Comparison of ENCODE assay signal across 8 mouse cellular contexts in genomic region chr7:28726600-28726999, GRCm38 (mm10). TPM values are rescaled to one million over a fixed set of nuclear protein-coding genes. Genes with fewer than 3 reads are reported as not detected.
A peak's percentile ranks its signal among the peaks of the same experiment; 100 is the strongest.
DNase-seq lines count a peak whose midpoint lies in the region; ATAC-seq and TF ChIP-seq lines count a peak whose summit lies in the region.

No protein-coding gene starts in this region.

- peak; percentile 71; the same call in 1 of the 2 replicates for ATAC-seq in intestine, embryonic 15.5 days
- peak; percentile 81 for ATAC-seq in midbrain, embryonic 13.5 days
- no peak for ATAC-seq in erythroid progenitor cell, adult 5-6 weeks (replicated peaks; ENCODE audit: low FRiP score, poor library complexity, severe bottlenecking)

- no peak overlapping the region for H3K9ac ChIP-seq in intestine, embryonic 15.5 days
- H3K9ac ChIP-seq in midbrain, embryonic 13.5 days (replicated peaks), result no peak overlapping the region

- no peak for TF ChIP-seq POLR2A in small intestine, adult 2 months (IDR thresholded peaks at IDR 0.05; ENCODE audit: low read depth, low read length)

- no peaks in the 10 kb centered on the region; the same call in 1 of the 2 replicates for H3K9me3 ChIP-seq in intestine, embryonic 15.5 days
- no peaks in the 10 kb centered on the region for H3K9me3 ChIP-seq in midbrain, embryonic 13.5 days

- H3K4me1 ChIP-seq in intestine, embryonic 15.5 days (replicated peaks), result no peaks in the 10 kb centered on the region
- H3K4me1 ChIP-seq in midbrain, embryonic 13.5 days (replicated peaks), result 0 out of 2 replicates have a peak, but pooled peaks cover 4% of the 10 kb centered on the region
- no peaks in the 10 kb centered on the region for H3K4me1 ChIP-seq in small intestine, adult 2 months (ENCODE audit: control insufficient read depth, insufficient read depth, insufficient read length, low read length)

- peak; percentile 72 for TF ChIP-seq CTCF in small intestine, adult 2 months (IDR thresholded peaks at IDR 0.05; ENCODE audit: extremely low read depth, insufficient read length, insufficient replicate concordance, low read depth, low read length)

- H3K36me3 ChIP-seq in intestine, embryonic 15.5 days, result no peaks in the 10 kb centered on the region
- no peaks in the 10 kb centered on the region for H3K36me3 ChIP-seq in midbrain, embryonic 13.5 days
- H3K36me3 ChIP-seq in small intestine, adult 2 months (ENCODE audit: control insufficient read depth, insufficient read depth, low read length), result no peaks in the 10 kb centered on the region

- H3K27me3 ChIP-seq in intestine, embryonic 15.5 days (replicated peaks), result no peaks in the 10 kb centered on the region
- H3K27me3 ChIP-seq in midbrain, embryonic 13.5 days, result peaks cover under 1% of the 10 kb centered on the region
- no peaks in the 10 kb centered on the region for H3K27me3 ChIP-seq in small intestine, adult 2 months (ENCODE audit: control insufficient read depth, insufficient read depth, low read length)

- no peak overlapping the region for H3K27ac ChIP-seq in intestine, embryonic 15.5 days
- no peak overlapping the region for H3K27ac ChIP-seq in midbrain, embryonic 13.5 days
- H3K27ac ChIP-seq in small intestine, adult 2 months (ENCODE audit: insufficient read depth, low read depth, low read length), result no peak overlapping the region

- peak; percentile 81 for DNase-seq in T-cell, adult 2 months (ENCODE audit: low spot score)
- DNase-seq in cerebellum, postnatal 25 days, result peak; percentile 83 to 91
- DNase-seq in frontal cortex, postnatal 36 days (ENCODE audit: low spot score in 2 of 2), result peak; percentile 83 to 84
- peak; percentile 57 to 87 for DNase-seq in left cerebral cortex, postnatal 10 days (ENCODE audit: extremely low spot score in 1 of 2, low spot score in 2 of 2)

- intact Hi-C loops in left cerebral cortex, postnatal 10 days (cut with DNase I), result loop anchor here (5.0 kb wide), 2 partner anchors 124 to 279 kb away; no protein-coding TSS in a partner anchor

- no peak overlapping the region for H3K4me3 ChIP-seq in intestine, embryonic 15.5 days (replicated peaks)
- H3K4me3 ChIP-seq in midbrain, embryonic 13.5 days (replicated peaks), result no peak overlapping the region
- no peak overlapping the region for H3K4me3 ChIP-seq in small intestine, adult 2 months (ENCODE audit: low read depth, low read length)

- H3K4me2 ChIP-seq in intestine, embryonic 15.5 days (replicated peaks), result peak overlapping the region; percentile 28; the same call in 1 of the 2 replicates
- peak overlapping the region; percentile 21; the same call in 1 of the 2 replicates for H3K4me2 ChIP-seq in midbrain, embryonic 13.5 days (replicated peaks)

- WGBS in intestine, embryonic 15.5 days, result 9% methylated on average over 14 of the region's 14 CpGs
- WGBS in midbrain, embryonic 13.5 days, result 7% methylated on average over 14 of the region's 14 CpGs
- WGBS in small intestine, adult 2 months, result 8% methylated on average over 14 of the region's 14 CpGs

RNA-seq across cellular contexts. Expression of gene Fbxo17, which starts 10.0 kb away (rescaled TPM):
- polyA plus RNA-seq in intestine, embryonic 15.5 days (2015; fragmentation: Nextera tagmentation; extraction: Ambion mirVana), result 6.6 and 6.7 TPM in 2 replicates
- 1 to 10 TPM; 1.5 to 2.5 TPM for total RNA-seq in left cerebral cortex, postnatal 10 days (2021)
- polyA plus RNA-seq in midbrain, embryonic 13.5 days (2015; fragmentation: Nextera tagmentation; extraction: Ambion mirVana), result 3.3 and 4.0 TPM in 2 replicates
- polyA plus RNA-seq in small intestine, adult 2 months (2012; rRNA removed), result 2.0 and 2.8 TPM in 2 replicates
- 2.5 TPM in 1 of 2 replicates, not detected in the other for total RNA-seq in erythroid progenitor cell, adult 5-6 weeks (2015; ENCODE audit: low replicate concordance)
- 1.3 TPM in 1 of 2 replicates, not detected in the other for total RNA-seq in erythroid progenitor cell, adult 5-6 weeks (2017; ENCODE audit: low replicate concordance)

RNA-seq across cellular contexts. Expression of gene Mrps12, which starts 15.0 kb away (rescaled TPM):
- 136 and 143 TPM in 2 replicates for polyA plus RNA-seq in intestine, embryonic 15.5 days (2015; fragmentation: Nextera tagmentation; extraction: Ambion mirVana)
- total RNA-seq in left cerebral cortex, postnatal 10 days (2021), result 10 to 100 TPM; 53.9 to 54.7 TPM
- 108 and 112 TPM in 2 replicates for polyA plus RNA-seq in midbrain, embryonic 13.5 days (2015; fragmentation: Nextera tagmentation; extraction: Ambion mirVana)
- polyA plus RNA-seq in small intestine, adult 2 months (2012; rRNA removed), result 42.3 and 64.5 TPM in 2 replicates
- total RNA-seq in erythroid progenitor cell, adult 5-6 weeks (2015; ENCODE audit: low replicate concordance), result 12.6 and 27.2 TPM in 2 replicates
- 16.2 and 17.5 TPM in 2 replicates for total RNA-seq in erythroid progenitor cell, adult 5-6 weeks (2017; ENCODE audit: low replicate concordance)

RNA-seq across cellular contexts. Expression of gene Sars2, which starts 15.2 kb away (rescaled TPM):
- polyA plus RNA-seq in intestine, embryonic 15.5 days (2015; fragmentation: Nextera tagmentation; extraction: Ambion mirVana), result 22.6 and 25.1 TPM in 2 replicates
- total RNA-seq in left cerebral cortex, postnatal 10 days (2021), result 10 to 100 TPM; 15.6 to 16.0 TPM
- 22.4 and 22.9 TPM in 2 replicates for polyA plus RNA-seq in midbrain, embryonic 13.5 days (2015; fragmentation: Nextera tagmentation; extraction: Ambion mirVana)
- polyA plus RNA-seq in small intestine, adult 2 months (2012; rRNA removed), result 12.8 and 19.0 TPM in 2 replicates
- 1.3 and 6.1 TPM in 2 replicates for total RNA-seq in erythroid progenitor cell, adult 5-6 weeks (2015; ENCODE audit: low replicate concordance)
- 0.39 and 4.4 TPM in 2 replicates for total RNA-seq in erythroid progenitor cell, adult 5-6 weeks (2017; ENCODE audit: low replicate concordance)

RNA-seq across cellular contexts. Expression of gene Ccer2, which starts 29.4 kb away (rescaled TPM):
- not detected in 2 replicates for polyA plus RNA-seq in intestine, embryonic 15.5 days (2015; fragmentation: Nextera tagmentation; extraction: Ambion mirVana)
- total RNA-seq in left cerebral cortex, postnatal 10 days (2021), result 1 to 10 TPM in 1 of 2 experiments, under 1 TPM in 1; 0.45 to 1.4 TPM
- 0.26 and 0.58 TPM in 2 replicates for polyA plus RNA-seq in midbrain, embryonic 13.5 days (2015; fragmentation: Nextera tagmentation; extraction: Ambion mirVana)
- polyA plus RNA-seq in small intestine, adult 2 months (2012; rRNA removed), result not detected in 2 replicates
- total RNA-seq in erythroid progenitor cell, adult 5-6 weeks (2015; ENCODE audit: low replicate concordance), result not detected in 2 replicates
- not detected in 2 replicates for total RNA-seq in erythroid progenitor cell, adult 5-6 weeks (2017; ENCODE audit: low replicate concordance)

RNA-seq across cellular contexts. Expression of gene Fbxo27, which starts 34.0 kb away (rescaled TPM):
- polyA plus RNA-seq in intestine, embryonic 15.5 days (2015; fragmentation: Nextera tagmentation; extraction: Ambion mirVana), result 2.9 and 3.1 TPM in 2 replicates
- total RNA-seq in left cerebral cortex, postnatal 10 days (2021), result 10 to 100 TPM; 16.0 to 19.8 TPM
- polyA plus RNA-seq in midbrain, embryonic 13.5 days (2015; fragmentation: Nextera tagmentation; extraction: Ambion mirVana), result 5.7 and 5.8 TPM in 2 replicates
- 1.2 and 1.7 TPM in 2 replicates for polyA plus RNA-seq in small intestine, adult 2 months (2012; rRNA removed)
- not detected in 2 replicates for total RNA-seq in erythroid progenitor cell, adult 5-6 weeks (2015; ENCODE audit: low replicate concordance)
- total RNA-seq in erythroid progenitor cell, adult 5-6 weeks (2017; ENCODE audit: low replicate concordance), result 1.4 TPM in 1 of 2 replicates, not detected in the other
